11 mouse cellular contexts compared by ENCODE assay signal in the genomic region with DNA sequence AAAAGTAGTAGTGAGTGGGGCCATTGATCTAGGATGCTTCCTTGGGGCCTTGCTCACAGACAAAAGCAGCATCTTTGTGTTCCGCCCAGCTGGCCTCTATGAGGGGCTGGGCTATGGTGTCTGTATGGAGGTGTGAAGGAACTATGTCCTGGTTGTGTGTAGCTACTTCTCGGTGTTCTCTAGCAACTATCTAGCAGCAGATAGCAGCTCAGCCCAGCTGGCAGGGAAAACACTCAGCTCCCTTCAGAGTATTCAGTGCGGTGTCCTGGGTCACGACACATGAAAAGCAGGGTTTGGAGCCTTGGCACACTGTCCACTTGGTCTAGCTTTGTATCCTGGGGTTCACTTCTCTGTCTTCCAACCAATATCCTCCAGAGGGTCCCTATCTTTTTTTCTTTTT.
"Had no signal": no experiment of that assay in that cellular context is flagged by ENCODE, and none has a peak within 500 bp of the region (broad histone marks: within the 10 kb centered on the region; RNA-seq: fewer than 3 reads in every experiment).

No protein-coding gene starts in this region.

- H3K4me3 ChIP-seq: limb, embryonic 13.5 days; neural tube, embryonic 12.5 days had no signal

- H3K4me2 ChIP-seq: limb, embryonic 13.5 days; neural tube, embryonic 12.5 days had no signal

- H3K27me3 ChIP-seq: limb, embryonic 13.5 days; neural tube, embryonic 12.5 days had no signal

- H3K9ac ChIP-seq: limb, embryonic 13.5 days; liver, embryonic 14.5 days; neural tube, embryonic 12.5 days had no signal

- H3K27ac ChIP-seq: limb, embryonic 13.5 days; liver, embryonic 14.5 days; neural tube, embryonic 12.5 days had no signal

- H3K36me3 ChIP-seq: limb, embryonic 13.5 days; neural tube, embryonic 12.5 days had no signal

- H3K9me3 ChIP-seq: limb, embryonic 13.5 days; neural tube, embryonic 12.5 days had no signal

- DNase-seq: kidney, postnatal 10 days; left cerebral cortex, postnatal 4 days; lung, adult 18-20 months; lung, postnatal 36 days; midbrain, embryonic 14.5 days; right cerebral cortex, adult 18-20 months; right cerebral cortex, postnatal 25 days; thymus, postnatal 36 days had no signal

- H3K4me1 ChIP-seq: limb, embryonic 13.5 days; neural tube, embryonic 12.5 days had no signal
